Mouse (Mus musculus) CH12F3 (cell line): ENCODE data around the gene Ppp2r5e.
"Not testable (repeated sequence)": the region's sequence is repeated elsewhere in the genome, so short reads cannot be mapped to it uniquely, and the experiment has no call there.

Experiments
- in situ Hi-C: fragments of 300-500 bp; cut with MboI; formaldehyde crosslinking; loops from 2 replicates; pipeline ENCODE4 v1.14.3; 2020; ENCODE audit warnings: low sequenced_read_pairs

The Ppp2r5e gene

DNA sequence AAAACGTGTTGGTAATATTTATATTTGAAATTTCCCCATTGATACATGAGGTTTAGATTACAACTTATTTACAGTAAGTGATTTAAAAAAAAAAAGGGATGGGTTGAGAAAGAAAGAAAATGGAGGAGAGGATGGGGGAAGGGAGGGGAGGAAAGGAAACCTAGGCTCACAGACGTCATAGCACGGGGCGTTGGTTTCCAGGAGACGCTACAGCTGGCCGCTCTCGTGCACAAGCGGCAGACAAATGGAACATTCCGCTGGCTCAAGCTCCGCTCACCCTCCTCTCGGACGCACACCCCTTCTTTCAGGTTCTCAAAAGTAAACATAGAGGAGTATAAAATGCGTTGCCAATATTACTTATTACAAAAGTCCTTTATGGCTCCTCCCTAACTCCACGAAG is 146.0 kb downstream of the Ppp2r5e start:
- in situ Hi-C loops = loop anchor here (25.0 kb wide), 1 partner anchor 312 kb away; no protein-coding TSS in a partner anchor

DNA sequence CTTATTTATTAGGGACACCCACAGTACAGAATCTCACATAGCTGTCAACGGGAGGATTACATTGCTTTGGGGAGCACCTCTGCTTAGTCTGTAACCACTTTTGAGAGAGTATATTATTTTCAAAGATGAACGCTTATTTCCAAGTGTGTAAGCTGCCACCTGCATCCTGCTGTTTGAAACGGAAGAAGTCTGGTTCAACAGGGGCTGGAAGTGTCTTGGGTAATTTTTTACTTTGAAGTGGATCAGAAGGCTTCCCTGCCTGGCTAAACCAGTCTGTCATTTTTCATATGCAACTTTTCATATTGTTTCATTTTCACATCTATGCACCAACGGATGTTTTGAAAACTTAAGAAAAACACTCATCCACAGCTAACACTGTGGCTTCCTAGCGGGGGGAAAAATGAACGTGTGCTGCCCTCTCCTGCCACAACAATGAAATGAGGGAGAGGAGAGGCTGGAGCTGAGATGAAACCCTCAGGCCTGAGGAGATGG is 146.5 kb downstream of the Ppp2r5e start:
- in situ Hi-C loops = no loop called here

DNA sequence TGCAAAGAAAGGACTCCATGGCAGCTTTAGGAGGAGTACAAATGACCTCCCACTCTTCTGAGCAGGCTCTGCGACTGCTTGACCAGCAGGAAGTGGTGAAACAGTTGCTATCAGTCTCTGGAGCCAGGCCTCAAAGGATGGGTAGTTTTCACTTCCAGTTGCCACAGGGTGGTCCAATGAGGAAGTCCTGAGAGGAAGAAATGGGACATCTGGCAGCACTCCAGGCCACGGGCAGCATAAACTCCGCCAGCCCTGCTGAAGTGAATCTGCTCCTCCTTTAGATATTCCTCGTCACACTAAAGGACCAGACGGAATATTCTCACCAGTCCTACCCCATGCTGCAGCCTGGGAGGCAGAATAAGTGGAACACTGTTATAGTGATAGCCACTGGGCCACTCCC is 147.1 kb downstream of the Ppp2r5e start:
- in situ Hi-C loops = no loop called here

DNA sequence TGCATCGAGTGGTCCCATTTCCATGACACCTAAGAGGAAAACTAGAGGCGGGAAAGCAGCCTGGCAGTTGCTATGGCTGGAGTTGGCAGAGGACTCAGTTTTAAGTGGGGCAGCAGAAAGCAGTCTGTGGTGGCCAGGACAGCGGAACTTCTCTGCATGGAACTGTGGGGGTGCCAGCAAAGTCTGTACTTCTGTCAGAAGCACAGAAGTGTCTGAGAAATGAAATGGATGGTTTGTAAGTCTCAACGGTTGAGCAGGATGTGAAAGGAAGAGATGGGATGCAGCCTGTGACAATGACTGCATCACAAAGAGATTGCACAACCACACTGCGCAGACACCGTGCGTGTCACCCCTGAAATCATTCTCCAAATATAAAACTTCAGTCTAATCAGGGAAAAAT is 149.8 kb downstream of the Ppp2r5e start:
- in situ Hi-C loops = no loop called here

DNA sequence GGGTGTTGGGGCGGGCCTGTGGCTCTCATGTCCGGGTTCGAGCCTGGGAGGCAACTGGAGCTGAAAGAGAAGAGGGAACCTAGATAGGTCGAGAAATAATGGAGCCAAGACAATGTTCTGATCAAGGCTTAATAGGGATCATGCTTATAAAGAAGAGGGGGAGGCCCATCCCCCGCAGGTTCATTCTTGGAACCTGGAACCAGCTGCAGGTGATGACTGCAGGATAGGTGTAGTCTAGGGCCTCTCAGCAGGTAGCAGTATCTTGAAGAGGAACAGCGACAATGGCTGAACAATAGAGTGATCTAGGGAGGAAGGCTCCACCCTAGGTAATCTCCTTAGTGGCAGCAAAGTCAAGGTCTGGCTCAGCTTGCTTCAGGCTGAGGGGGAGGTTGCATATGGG is 163.6 kb downstream of the Ppp2r5e start:
- in situ Hi-C loops = not testable (repeated sequence)

DNA sequence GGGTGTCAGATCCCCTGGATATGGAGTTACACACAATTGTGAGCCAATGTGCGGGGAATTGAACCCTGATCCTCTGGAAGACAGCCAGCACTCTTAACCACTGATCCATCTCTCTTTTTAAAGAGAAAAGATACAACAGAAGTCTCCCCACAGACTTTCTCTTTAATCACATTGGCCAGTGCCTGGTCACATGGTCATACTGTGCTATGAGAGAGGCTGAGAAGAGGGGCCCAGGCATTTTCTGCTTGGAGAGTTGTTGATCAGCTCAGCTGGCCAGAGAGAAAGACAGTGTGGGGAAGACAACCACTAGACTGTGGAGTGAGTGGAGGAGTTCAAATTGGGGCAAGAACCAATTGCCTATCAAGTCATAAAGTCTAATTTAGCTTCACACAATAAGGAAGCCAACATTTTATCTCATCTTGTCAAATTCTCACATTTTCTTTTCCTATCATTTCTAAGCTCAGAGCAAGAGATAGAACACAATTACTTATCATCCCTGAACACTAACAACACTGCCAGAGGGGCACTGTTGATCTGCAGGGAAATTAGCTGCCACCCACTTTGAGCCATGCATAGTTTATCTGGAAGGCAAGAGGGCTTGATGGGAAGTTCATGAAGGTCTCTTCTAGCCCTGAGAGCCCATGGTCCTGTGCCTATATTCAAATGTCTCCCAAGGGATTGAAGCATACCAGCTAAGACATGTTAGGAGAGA is 166.2 kb downstream of the Ppp2r5e start:
- in situ Hi-C loops = no loop called here

DNA sequence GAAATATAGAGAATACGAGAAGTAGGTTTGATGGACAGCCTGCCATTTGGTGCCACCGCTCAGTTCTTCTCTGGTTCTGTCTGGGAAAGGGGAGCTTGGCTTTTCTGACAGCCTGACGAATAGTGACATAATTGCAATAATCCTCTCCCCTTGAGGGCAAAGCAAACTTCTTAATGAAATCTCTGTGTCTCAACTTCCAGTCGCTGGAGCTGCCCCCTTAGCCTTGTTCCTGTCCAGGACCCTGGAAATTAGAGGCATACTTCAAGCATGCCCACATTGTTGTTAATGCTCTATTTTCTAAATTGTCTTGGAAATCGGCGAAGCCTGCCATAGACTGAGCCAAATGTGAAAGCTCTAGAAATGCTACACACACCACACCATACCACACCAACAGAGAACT is 167.3 kb downstream of the Ppp2r5e start:
- in situ Hi-C loops = no loop called here

DNA sequence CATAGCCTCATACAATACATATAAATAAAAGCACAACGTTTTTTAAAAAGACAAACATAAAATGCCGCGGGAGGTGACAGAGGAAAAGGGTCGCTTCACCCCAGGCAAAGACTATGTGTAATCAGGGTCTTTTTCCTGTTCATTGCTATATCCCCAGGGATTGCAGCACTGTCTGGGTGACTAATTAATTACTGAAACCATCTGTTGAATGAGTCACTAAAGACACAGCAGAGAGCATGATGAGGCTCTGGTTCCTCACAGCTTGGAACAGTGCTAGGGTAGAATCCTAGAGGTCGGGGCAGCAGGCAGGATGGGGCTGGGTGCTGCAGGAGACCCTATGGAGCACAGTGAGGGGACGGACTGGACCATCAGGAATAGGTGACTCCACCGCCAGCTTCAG is 170.2 kb downstream of the Ppp2r5e start:
- in situ Hi-C loops = no loop called here

DNA sequence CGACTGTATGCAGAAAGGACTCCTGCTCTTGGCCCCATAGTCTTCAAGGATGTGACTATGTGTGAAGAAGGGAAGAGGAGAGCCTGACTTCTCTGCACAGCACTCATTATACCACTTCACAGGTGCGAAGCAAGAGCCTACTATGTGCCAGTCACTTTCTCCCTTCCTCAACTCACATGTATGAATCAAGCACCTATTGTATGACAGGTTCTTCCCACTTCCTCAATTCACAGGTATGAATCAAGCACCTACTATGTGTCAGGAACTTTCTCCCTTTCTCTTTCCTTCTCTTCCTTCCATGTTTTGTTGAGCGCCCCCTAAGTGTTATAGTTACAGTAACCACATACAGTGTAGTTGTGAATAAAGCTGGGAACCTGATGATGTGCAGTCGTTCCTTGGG is 171.2 kb downstream of the Ppp2r5e start:
- in situ Hi-C loops = no loop called here

DNA sequence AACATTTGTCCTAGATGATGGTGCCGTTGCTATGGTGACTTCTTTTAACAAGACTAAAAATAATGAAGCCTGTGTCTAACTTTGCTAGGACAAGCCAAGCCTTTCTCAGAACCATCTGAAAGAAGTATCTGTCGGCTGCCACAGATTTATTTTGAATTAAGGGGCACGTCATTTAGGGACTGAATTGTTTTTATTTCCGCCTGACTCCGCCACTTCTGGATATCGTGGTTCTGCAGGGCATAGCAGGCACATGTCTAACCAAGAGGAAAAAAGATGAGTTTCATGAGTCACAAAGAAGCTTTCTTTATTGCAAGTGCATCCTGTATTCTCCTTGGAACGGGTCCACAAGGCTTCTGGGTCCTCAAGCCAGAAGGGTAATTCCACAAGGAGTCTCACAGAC is 171.7 kb downstream of the Ppp2r5e start:
- in situ Hi-C loops = no loop called here

DNA sequence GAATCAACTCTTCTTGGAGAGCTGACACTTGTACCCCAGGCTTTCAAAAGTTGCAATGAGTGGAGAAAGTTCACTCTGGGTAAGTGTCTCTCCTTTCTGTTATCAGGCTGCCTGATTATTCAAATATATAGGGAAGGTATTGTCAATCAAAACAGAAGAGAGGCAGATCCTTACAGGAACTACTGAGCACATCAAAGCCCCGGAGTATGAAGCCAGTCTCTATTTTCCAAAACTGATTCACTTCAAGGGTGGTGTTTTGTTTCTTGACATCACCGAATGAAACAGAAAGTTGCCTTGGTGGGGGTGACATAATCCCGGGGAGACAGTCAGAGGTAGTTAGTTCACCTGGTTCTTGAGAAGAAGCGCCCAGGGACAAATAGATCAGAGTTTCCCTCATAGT is 179.4 kb downstream of the Ppp2r5e start, which contains the start of gene Gphb5:
TSS of gene Gphb5 (minus strand) at position 101 of the 400 bp plus-strand sequence.
- in situ Hi-C loops = no loop called here

DNA sequence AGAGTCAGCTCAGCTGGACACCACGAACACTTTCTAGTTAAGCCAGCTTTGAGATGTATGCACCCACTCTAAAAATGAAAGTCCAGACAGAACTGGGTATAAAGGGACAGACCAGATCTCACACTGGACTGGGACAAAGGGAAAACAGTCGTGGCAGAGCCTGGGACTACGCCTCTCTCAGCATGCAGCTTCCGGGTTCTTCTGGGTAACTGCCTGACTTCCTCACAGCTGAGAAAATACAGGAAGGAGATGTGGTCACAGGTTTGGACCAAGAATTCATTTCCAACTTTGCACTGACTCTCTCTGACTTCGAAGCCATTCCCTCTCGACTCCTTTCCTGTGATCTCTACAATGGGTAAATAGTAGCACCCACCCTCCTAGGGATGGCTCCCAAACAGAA is 181.1 kb downstream of the Ppp2r5e start:
- in situ Hi-C loops = no loop called here

DNA sequence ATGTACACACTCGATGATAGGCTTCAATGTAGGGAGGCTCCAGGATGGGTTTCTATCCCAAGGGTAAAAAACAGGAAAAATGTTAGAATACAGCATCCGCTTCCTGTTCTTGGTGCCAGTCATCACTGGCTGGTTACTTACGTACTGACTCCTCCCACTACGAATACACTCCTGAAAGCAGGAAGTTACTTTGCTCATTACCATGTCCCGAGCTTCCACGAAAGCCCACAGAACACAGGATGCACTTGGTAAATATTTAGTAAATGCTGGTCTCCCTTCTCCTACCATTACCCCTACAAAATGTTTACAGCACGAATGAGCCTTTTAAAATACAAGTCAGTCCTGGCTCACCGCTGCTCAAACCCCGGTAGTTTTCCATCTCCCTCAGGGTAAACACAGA is 183.1 kb downstream of the Ppp2r5e start:
- in situ Hi-C loops = no loop called here
